Mouse (Mus musculus): ENCODE measurements at regions not wholly inside any gene's neighbourhood (a gene's known extent, or its start where the extent isn't known, plus 50 kb on each side); places are given as distances from the start of the nearest gene placed in this dataset.

GRCm38 (mm10) chr8:86428998-86429651, 151.4 kb downstream of the Abcc12 start:
- no peak for DNase-seq

DNA sequence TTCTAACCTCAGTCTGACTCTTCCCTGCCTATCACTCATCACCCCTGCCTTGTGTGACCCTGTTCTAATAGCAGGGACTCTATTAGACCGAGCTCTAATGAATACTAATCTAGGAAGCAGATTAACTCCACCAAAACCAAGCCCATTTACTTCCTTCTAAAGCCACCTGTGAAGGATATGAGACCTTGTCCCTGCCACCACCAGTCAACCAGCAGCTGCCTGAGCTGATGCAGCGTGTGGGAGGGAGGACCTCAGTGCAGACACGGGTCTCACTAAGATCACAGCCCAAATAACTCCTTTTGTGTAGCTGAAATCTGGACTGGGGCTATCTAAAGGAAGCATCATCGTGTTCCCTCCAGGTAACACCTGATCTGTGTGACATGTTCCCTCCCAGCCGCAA, 152.4 kb downstream of the Abcc12 start:
- DNase-seq = no peak

DNA sequence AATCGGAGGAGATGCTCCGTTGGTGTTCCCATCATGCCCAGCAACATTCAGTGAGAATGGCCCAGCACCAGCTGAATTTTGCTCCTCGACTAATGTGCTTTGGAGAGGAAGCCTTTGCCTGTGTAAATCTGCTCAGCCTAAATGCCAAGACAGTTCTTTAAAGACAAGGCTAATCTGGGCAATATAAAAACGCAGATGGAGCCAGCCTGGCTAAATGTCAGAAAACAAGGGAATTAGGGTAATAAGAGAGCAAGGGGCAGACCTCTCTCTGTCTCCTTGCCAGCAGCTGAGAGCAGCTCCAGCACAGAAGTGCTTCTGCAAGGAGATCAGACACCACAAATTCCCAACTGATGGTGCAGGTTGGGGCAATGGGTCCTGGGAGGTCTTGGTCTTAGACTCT, 154.4 kb downstream of the Abcc12 start:
- DNase-seq = no peak

DNA sequence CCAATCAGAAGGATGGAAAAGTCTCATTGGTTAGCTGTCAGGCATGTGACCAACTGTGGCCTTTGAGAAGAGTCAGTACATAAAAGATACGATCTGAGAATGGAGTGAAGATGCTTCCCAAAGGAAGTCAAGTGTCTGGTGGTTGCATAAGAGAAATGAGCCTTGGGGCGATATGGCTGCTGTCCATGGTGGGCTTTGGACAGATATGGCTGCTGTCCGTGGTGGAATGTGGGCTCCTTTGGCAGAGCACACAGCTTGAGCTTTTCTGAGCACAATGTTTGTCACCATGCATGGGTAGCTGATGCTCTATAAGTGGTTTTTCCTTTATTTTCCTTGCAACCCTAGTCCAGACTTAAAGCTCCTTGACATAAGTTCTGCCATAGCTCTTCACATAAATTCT, 155.1 kb downstream of the Abcc12 start:
- no peak for DNase-seq

GRCm38 (mm10) chr8:86419059-86419651, 161.3 kb downstream of the Abcc12 start:
- no peak for DNase-seq

DNA sequence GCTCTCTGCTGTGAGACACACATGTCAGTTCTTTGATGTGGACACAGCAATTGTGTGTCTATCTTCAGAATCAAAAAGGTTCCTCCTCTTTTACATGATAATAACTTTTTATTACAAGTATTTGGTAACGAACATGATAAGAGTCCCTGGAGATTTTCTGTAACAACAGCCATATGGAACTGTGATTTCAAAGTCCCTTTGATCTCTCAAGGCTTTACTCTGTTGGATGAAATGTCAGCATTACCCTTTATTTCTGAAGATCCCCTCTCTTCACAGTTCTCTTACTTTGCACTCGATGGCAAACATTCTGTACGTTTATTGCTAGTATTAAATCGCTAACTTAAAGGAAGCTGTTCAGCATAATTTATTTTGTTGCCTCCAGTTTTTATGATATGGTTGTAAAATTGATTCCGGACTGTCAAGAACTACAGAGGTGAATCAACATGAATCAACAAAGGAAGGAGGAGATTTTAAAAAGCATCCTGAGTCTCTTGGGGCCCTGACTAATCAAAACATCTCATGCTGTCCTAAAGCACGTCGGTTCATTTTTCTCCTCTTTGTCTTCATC, 162.0 kb downstream of the Abcc12 start:
- DNase-seq = no peak

DNA sequence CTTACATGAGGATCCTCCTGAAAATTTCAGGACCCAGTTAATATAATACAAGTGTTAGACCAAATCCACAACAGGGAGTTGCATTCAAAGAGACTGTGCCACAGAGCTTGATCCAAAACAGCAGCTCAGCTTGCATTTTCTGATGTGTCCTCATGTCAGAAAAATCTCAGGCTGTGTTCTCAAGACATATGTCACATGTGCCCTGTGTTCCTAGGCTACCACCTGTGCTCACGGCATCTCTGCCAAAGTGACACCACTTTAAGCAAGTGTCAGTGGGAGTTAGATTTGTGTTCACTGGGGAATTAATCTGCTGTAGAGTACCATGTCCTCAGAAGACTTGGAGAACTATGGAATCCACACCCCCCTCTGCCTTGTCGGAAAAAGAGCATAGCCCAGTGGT, 165.3 kb downstream of the Abcc12 start:
- peak; percentile 50 for DNase-seq

- DNase-seq = peak; percentile 21
Measured at GRCm38 (mm10) chr8:86411232-86411631, 169.3 kb downstream of the Abcc12 start.

- no peak for DNase-seq
Measured at GRCm38 (mm10) chr8:86406196-86406595, 174.3 kb downstream of the Abcc12 start.

DNA sequence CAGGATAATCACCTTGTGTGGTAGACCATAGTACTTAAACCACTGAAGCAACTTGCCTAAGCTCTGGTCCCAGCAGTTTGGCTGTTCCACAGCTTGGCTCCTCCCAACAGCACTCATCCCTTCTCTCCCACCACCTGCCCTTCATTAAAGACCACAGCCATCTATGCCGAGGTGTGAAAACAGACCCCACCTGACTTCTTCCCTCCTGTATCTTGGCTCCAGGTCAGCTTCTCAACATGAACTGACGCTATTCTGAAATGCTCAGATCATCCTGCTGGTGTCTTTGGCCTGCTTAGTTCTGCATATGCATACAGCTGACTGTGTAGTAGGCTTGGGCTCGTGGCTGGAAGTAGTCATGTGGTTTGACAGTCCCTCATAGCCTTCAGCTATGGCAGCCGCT, 177.1 kb downstream of the Abcc12 start:
- no peak for DNase-seq

DNA sequence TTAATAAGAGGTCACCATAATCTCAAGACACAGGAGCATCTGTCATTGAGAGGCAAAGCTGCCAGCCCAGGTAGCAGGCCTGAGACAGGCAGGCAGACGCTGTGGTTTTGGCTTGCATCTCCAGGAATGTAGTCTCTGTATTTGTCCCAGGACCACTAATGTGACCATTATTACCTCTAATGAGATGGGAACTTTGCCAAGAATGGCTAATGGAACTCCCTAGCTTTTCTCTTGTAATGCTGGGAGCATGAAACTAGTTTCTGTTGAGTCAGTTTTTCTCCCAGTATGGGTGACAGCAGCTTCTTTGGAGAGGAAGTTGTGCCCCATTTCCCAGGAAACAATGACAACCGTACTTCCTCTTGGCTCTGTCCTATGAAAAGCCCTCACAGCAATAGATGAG, 178.5 kb downstream of the Abcc12 start:
- no peak for DNase-seq

DNA sequence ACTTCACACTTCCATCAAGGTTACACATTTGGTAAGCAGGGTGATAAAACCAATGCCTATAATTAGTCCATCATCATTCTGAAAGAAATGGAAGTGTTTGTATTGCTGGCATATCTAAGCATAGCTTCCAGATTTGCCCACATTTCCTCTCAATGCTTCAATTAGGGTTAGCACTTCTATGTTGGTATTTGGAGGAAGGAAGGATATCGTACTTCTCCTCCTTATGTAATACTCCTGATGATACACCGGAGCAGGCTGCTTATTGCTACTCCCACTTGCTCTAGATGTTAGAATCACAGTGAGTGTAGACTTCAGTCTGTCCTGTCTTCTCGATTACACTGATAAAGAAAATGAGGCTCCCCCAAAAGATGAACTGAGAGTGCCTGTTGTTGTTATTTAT, 185.4 kb downstream of the Abcc12 start:
- DNase-seq = no peak

DNA sequence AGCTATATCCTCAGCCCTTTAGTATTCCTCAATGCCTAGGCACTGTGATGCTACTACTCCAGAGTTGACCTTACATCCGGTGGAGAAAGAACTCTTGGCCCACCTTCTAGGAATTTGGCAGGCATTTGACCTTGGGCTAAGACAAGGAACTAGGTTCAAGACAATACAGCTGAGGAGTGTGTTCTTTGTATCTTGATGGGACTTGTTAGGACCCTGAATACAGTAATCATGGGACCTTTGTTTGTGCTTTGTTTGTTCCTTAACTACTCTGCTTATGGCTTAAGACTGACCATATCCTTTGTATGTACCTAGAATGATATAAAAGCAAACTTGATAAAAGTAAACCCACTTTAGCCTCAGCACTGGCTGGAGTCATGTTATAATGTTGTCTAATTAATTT, 186.7 kb downstream of the Abcc12 start:
- no peak for DNase-seq

DNA sequence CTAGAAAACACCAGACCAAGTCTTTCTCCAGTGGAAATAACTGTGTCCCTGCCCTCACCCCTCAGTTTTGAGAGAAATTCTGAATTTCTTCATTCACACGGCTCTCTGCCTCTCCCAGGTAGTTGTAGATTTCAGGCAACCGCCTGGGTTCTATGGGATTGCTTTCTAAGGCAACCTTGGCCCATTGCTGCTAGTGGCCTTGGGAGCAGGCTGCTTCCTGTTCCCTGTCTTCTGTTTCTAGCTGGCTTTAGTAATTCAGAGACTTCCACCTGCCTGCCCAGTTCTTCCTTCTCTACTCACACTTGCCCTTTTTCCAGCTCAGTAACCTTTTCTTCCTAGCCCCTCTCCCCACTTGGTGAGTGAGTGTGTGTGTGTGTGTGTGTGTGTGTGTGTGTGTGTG, 187.1 kb downstream of the Abcc12 start:
- no peak for DNase-seq

GRCm38 (mm10) chr8:86390715-86391114, 189.8 kb downstream of the Abcc12 start:
- DNase-seq = no peak

GRCm38 (mm10) chr8:86389690-86390671, 190.5 kb downstream of the Abcc12 start:
- peak; percentile 94 for DNase-seq

DNA sequence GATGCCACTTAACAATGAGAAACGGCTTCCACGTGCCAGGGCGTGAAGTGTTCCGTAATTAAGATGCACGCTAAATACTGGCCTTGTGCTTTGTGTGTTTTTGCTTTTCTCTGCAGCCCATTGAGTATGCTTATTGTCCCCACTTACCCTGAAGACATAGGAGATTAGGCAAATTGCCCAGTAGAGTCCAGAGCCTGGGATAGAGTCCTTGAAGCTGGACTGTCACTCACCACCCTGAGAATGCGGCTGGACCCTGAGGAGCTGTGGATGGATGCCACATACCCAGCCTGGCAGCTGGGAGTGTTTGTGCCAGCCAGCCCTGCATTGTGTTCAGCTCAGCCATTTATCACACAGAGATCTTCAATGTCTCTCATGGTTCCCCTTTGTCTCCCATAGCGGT, 195.2 kb downstream of the Abcc12 start:
- peak; percentile 22 for DNase-seq

GRCm38 (mm10) chr8:86381977-86382376, 198.5 kb downstream of the Abcc12 start:
- no peak for DNase-seq

- DNase-seq = no peak
Measured at GRCm38 (mm10) chr8:86368062-86368461, 212.4 kb downstream of the Abcc12 start.

DNA sequence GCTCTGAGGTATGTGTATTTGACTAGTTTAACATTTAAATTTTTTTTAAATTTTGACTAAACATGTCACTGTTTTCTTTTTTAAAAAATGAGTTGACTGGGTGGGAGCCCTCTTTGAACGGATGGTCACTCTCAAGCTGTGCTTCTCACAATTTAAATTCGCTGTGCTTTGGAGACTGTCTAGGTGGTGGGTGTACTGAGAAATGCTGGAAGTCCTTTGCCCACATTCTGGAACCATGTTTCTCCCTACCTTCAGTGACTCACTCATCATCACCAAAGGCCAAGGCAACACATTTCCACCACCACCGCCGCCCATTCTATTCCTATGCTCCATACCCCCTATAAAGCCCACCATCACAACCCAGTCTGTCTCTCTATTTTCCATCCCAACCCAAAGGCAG, 213.8 kb downstream of the Abcc12 start:
- DNase-seq = no peak

- no peak for DNase-seq
Measured at GRCm38 (mm10) chr8:86365726-86366125, 214.8 kb downstream of the Abcc12 start.

GRCm38 (mm10) chr8:86364898-86365297, 215.6 kb downstream of the Abcc12 start:
- no peak for DNase-seq

- DNase-seq = no peak
Measured at GRCm38 (mm10) chr8:86360283-86360682, 220.2 kb downstream of the Abcc12 start.

DNA sequence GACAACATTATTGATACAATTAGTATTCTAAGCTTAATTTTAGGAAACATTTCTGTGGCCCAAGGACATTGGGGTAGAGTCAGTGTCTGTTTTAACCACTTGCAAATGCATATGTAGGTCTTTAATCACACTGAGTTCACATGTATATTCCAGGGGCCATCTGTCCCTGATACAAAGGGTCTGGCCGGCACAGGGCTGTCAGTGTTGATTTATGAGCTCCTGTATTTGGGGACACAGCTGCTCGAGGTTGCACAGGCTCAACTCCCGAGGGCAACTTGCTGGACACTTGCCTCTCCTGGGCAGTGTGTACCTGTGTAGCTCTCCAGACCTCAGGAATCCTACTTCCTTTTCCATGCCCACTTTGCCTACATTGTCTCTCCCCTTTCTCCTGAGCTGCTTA, 221.0 kb downstream of the Abcc12 start:
- DNase-seq = no peak

Measured in layer of hippocampus, adult 9-11 months (tissue).